Mouse (Mus musculus) cerebellum, adult 2 months (tissue): ENCODE measurements around the gene Arfrp1. TPM values are rescaled to one million over a fixed set of nuclear protein-coding genes. Genes with fewer than 3 reads are reported as not detected.

Experiments used
- DNase-seq, 2 experiments: peaks; one replicate each; pipeline ENCODE4 v3.0.0; 2021
- H3K27ac ChIP-seq: fragments of 200-500 bp; 2 replicates; pipeline ENCODE4 v1.5.1; 2012; ENCODE audit warnings: low read length, control low read depth, inconsistent platforms; ENCODE audit not compliant: insufficient read depth
- H3K27me3 ChIP-seq: fragments of 200-500 bp; 2 replicates; pipeline ENCODE4 v1.6.1; 2012; ENCODE audit warnings: inconsistent platforms, mild to moderate bottlenecking, low read length, moderate library complexity; ENCODE audit not compliant: control insufficient read depth, insufficient read depth
- H3K4me1 ChIP-seq: fragments of 200-500 bp; 2 replicates; pipeline ENCODE4 v1.6.1; 2011; ENCODE audit warnings: low read length; ENCODE audit not compliant: control insufficient read depth, insufficient read depth
- H3K4me3 ChIP-seq: fragments of 200-500 bp; replicated peaks from 2 replicates; pipeline ENCODE3; 2011; ENCODE audit warnings: mild to moderate bottlenecking, low read depth, low read length, control low read depth; ENCODE audit not compliant: insufficient read depth
- CTCF ChIP-seq: fragments of 200-500 bp; IDR thresholded peaks from 2 replicates; pipeline ENCODE4 v1.5.1; 2011; ENCODE audit warnings: low read depth, mild to moderate bottlenecking, control low read depth, low read length, moderate library complexity, borderline replicate concordance; ENCODE audit not compliant: insufficient read depth
- POLR2A ChIP-seq: fragments of 200-500 bp; IDR thresholded peaks from 2 replicates; pipeline ENCODE4 v1.6.1; 2011; ENCODE audit warnings: low read length, control low read depth, borderline replicate concordance; ENCODE audit not compliant: insufficient read depth
- WGBS: fragments of 180-500 bp; shearing (Covaris S2); methylation state at CpG from one replicate; pipeline ENCODE4 v1.1.7; 2018; 5-methylcytosine and 5-hydroxymethylcytosine counted together
- polyA plus RNA-seq: library from polyadenylated mRNA; depleted of rRNA; stranded (reverse); fragments of >200 nt; gene quantifications from 2 replicates; pipeline ENCODE4 v1.2.3, GENCODE M21; 2012; rRNA removed

The Arfrp1 gene
- polyA plus RNA-seq, 1 experiment: 75.6 TPM

GRCm38 (mm10) chr2:181313006-181313343, 52.2 kb downstream of the Arfrp1 start:
- Histone ChIP-seq H3K27me3 (no peaks in the 10 kb centered on the region), H3K4me3 (peak overlapping the region; percentile 99), H3K4me1 (peaks cover 3% of the 10 kb centered on the region; the same call in 1 of the 2 replicates), H3K27ac (peak overlapping the region; percentile 98)
- WGBS: 2% methylated on average over 5 of the region's 5 CpGs
- no peak for TF ChIP-seq CTCF
- no peak; the same call in 1 of the 2 replicates for TF ChIP-seq POLR2A
- DNase-seq: peak; percentile 37 to 44

GRCm38 (mm10) chr2:181312435-181312834, 52.8 kb downstream of the Arfrp1 start:
- Histone ChIP-seq H3K4me3 (peak overlapping the region; percentile 99), H3K27ac (peak overlapping the region; percentile 98), H3K4me1 (peaks cover 6% of the 10 kb centered on the region), H3K27me3 (no peaks in the 10 kb centered on the region)
- TF ChIP-seq CTCF: no peak
- TF ChIP-seq POLR2A: no peak
- peak in 1 of 2 experiments; percentile 51 for DNase-seq
- 10% methylated on average over 3 of the region's 3 CpGs for WGBS

Other genes starting within 250 kb of the Arfrp1 start
- gene Kcnq2, start 230.1 kb downstream of the Arfrp1 start, polyA plus RNA-seq: 115 and 125 TPM in 2 replicates
- 1,226 and 1,413 TPM in 2 replicates for gene Eef1a2, start 208.4 kb downstream of the Arfrp1 start, polyA plus RNA-seq
- gene Ppdpf, start 178.2 kb downstream of the Arfrp1 start, polyA plus RNA-seq: 110 and 111 TPM in 2 replicates
- gene Ptk6, start 162.6 kb downstream of the Arfrp1 start, polyA plus RNA-seq: 0.03 and 0.07 TPM in 2 replicates
- gene Srms, start 152.2 kb downstream of the Arfrp1 start, polyA plus RNA-seq: 0.41 and 0.46 TPM in 2 replicates
- 0.46 TPM in 1 of 2 replicates, not detected in the other for gene Fndc11, start 145.4 kb downstream of the Arfrp1 start, polyA plus RNA-seq
- gene Helz2, start 123.4 kb downstream of the Arfrp1 start, polyA plus RNA-seq: 2.4 and 2.8 TPM in 2 replicates
- 28.7 and 30.1 TPM in 2 replicates for gene Gmeb2, start 77.4 kb downstream of the Arfrp1 start, polyA plus RNA-seq
- gene Stmn3, start 50.9 kb downstream of the Arfrp1 start, polyA plus RNA-seq: 1,100 TPM in 2 replicates
- 88.5 and 103 TPM in 2 replicates for gene Rtel1, start 45.7 kb downstream of the Arfrp1 start, polyA plus RNA-seq
- 102 and 106 TPM in 2 replicates for gene Zgpat, start 476 bp downstream of the Arfrp1 start, polyA plus RNA-seq
- 79.8 and 85.0 TPM in 2 replicates for gene Lime1, start 14.7 kb upstream of the Arfrp1 start, polyA plus RNA-seq
- 31.9 and 34.6 TPM in 2 replicates for gene Zbtb46, start 94.0 kb upstream of the Arfrp1 start, polyA plus RNA-seq
- not detected in 2 replicates for gene Abhd16b, start 127.8 kb upstream of the Arfrp1 start, polyA plus RNA-seq
- 154 and 159 TPM in 2 replicates for gene Tpd52l2, start 131.7 kb upstream of the Arfrp1 start, polyA plus RNA-seq
- gene Dnajc5, start 155.1 kb upstream of the Arfrp1 start, polyA plus RNA-seq: 218 and 230 TPM in 2 replicates
- 142 and 149 TPM in 2 replicates for gene Uckl1, start 219.5 kb upstream of the Arfrp1 start, polyA plus RNA-seq
- 44.2 and 44.6 TPM in 2 replicates for gene Prpf6, start 226.5 kb upstream of the Arfrp1 start, polyA plus RNA-seq
- gene Zfp512b, start 227.4 kb upstream of the Arfrp1 start, polyA plus RNA-seq: 55.5 and 55.6 TPM in 2 replicates
- gene Samd10, start 233.8 kb upstream of the Arfrp1 start, polyA plus RNA-seq: 61.0 and 62.2 TPM in 2 replicates